Mouse (Mus musculus): Measurements from ENCODE around the gene Prr7. TPM values are rescaled to one million over a fixed set of nuclear protein-coding genes. Genes with fewer than 3 reads are reported as not detected.

The Prr7 gene
- polyA plus RNA-seq, 1 experiment, result 2.2 TPM

DNA sequence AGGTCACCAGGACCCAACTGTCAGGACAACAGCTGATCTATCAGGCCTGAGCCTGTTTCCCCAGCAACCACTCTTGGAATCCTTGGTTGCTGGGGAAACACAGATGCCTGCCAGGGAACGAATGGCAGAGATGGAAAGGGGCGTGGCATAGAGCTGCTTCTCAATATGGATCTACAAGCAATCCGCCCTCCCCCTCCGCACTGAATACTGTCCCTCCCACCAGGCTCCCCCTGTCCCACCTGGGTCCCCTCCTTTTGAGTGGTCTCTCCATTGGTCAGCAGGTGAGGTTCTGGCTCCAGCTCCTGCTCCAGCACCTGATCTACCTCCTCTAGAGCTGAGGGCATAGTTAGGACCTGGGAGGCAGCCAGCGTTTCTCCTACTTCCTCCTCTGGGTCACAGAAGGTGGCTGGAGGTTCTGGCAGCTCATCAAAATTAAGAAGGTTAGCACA, 10.6 kb downstream of the Prr7 start:
- WGBS, result 31% methylated on average over 5 of the region's 5 CpGs
- DNase-seq (ENCODE audit: low read depth, low spot score), result no peak

DNA sequence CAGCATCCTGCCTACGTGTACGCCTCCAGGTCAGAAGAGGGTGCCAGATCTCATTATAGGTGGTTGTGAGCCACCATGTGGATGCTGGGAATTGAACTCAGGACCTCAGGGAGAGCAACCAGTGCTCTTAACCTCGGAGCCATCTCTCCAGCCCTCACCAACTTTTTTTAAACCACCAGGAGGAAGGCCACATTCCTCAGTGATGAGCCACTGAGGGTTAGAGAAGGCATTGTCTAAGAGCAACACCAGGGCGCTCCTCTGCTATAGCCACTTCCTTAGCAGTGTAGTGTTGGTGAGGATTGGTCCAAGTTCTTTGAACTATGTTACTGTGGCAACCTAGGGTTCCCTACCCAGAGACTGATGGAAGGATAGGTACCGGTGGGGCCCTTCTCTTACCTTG, 11.7 kb downstream of the Prr7 start:
- no peak for DNase-seq (ENCODE audit: low read depth, low spot score)
- 82% methylated on average over 5 of the region's 5 CpGs for WGBS

GRCm38 (mm10) chr13:55476256-55476655, 12.2 kb downstream of the Prr7 start:
- 82% methylated on average over 8 of the region's 8 CpGs for WGBS
- no peak for DNase-seq (ENCODE audit: low read depth, low spot score)

- 57% methylated on average over 16 of the region's 16 CpGs for WGBS
- no peak for DNase-seq (ENCODE audit: low read depth, low spot score)
These were observed 13.4 kb downstream of the Prr7 start for GRCm38 (mm10) chr13:55477492-55477891.

DNA sequence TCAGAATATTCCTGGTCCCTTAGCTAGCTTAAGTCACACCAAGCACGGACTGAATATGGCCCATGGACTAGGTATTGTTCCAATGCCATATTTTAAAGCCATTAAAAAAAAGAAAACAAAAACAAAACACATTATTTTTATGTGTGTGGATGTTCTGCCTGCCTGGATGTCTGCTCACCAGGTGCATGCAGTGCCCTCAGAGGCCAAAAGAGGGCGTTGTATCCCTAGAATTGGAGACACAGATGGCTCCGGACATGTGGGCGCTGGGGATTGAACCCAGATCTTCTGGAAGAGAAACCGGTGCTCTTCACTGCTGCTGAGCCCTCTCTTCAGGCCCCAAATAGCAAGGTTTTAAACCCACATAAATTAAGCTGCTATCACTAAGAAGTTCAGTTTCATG, 14.0 kb downstream of the Prr7 start:
- no peak for DNase-seq (ENCODE audit: low read depth, low spot score)

DNA sequence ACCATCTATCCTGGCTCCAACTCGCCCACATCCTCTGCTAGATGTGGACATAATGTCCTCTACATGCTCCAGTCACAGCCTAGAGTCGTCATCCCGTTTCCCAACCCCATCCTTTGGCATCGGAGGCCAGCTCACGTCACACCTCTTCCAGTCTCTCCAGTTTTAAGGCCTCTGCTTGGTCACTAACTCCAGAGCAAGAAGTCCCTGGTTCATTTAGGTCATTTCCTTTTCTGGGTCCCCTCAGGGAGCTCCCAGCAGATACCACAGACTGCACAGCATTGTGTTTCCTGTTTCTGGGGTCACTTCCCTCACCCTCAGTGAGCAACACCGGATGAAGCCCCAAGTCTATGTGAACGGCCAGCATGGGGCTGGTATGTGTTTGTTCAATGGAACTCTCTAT, 14.9 kb downstream of the Prr7 start:
- 57% methylated on average over 7 of the region's 7 CpGs for WGBS
- no peak for DNase-seq (ENCODE audit: low read depth, low spot score)

More for the DNA sequence above, 14.0 kb downstream of the Prr7 start:
- 53% methylated on average over 5 of the region's 5 CpGs for WGBS

- DNase-seq (ENCODE audit: low read depth, low spot score), result no peak
These were observed 15.9 kb downstream of the Prr7 start for GRCm38 (mm10) chr13:55479929-55480328.

GRCm38 (mm10) chr13:55482542-55482941, 18.5 kb downstream of the Prr7 start:
- 73% methylated on average over 7 of the region's 7 CpGs for WGBS
- no peak for DNase-seq (ENCODE audit: low read depth, low spot score)

DNA sequence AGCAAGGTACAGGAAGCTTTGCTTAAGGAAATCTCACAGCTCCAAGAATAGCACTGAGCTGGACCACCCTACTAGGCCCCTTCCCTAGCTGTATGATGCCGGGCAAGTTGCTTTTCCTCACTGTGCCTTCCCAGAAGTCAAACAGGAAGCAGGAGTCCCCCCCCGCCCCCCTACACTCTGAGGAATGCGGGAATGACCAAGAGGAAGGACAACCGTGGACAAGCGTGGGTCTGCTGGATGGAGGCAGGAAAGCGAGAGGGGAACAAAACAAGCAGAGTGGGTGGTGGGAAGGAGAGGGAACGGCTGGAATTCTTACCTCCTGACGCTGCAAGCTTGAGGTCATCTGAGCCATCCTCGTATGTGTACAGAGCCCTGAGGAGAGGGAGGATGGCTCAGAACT, 19.0 kb downstream of the Prr7 start:
- DNase-seq (ENCODE audit: low read depth, low spot score), result no peak
- 49% methylated on average over 9 of the region's 9 CpGs for WGBS

DNA sequence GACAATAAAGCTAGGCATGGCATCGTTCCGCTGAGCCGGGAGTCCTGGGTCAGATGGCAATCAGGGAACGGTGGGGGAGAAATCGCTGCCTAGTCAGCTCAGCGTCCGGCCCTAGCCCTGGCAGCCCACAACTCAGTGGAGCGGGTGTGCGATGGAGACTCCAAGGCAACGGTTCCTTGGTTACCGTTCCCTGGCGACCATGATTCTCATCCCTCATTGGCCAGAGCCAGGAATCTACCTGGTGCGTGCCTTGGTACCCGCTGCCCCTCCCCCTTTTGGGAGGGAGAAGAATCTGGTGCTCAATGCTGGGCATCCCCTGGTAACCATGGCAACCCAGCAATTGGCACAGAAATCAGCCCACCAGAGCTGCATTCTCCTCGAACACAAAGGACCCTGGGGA, 19.5 kb downstream of the Prr7 start:
- no peak for DNase-seq (ENCODE audit: low read depth, low spot score)
- 60% methylated on average over 15 of the region's 15 CpGs for WGBS

GRCm38 (mm10) chr13:55484520-55485088, 20.5 kb downstream of the Prr7 start:
- no peak for DNase-seq (ENCODE audit: low read depth, low spot score)

DNA sequence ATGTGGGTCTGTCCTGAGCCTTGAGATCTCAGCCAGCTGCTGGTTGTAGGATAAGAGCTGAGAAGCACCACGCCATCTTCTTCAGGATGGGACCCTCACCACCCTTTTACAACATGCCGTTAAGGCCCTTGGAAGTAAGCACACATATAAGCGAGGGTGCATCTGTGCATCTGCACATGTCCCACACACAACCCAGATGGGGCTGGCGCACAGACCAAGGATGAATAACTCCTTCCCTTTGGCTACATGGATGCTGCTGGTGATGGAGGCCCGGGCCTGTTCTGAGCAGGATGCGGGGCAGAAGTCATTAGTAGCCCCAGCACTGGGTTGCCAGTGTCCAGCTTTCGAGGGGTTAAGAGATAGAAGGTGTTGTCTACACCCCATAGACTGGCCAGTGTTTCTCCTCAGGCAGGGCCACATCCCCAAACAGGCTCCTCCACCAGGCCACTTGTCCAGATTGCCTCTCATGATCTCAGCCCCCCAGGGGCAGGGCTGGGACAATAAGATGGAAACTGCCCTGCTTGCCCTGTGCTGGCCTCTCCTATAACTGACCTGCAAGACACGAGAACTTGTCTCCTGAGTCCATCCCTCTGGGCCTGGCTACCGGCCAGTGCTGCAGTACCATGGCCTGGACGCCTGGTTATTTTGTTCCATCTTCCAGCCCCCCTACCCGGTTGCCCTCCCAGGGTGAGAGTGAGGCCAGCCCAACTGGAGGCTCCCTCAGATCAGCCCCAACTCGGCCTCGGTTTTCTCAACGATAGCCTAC, 22.1 kb downstream of the Prr7 start:
- no peak for DNase-seq (ENCODE audit: low read depth, low spot score)
- 47% methylated on average over 14 of the region's 14 CpGs for WGBS

More at GRCm38 (mm10) chr13:55484520-55485088, 20.5 kb downstream of the Prr7 start:
- WGBS, result 45% methylated on average over 7 of the region's 7 CpGs

- WGBS, result 3% methylated on average over 29 of the region's 29 CpGs
- no peak for DNase-seq (ENCODE audit: low read depth, low spot score)
These were observed 23.0 kb downstream of the Prr7 start for GRCm38 (mm10) chr13:55486916-55487577.

- WGBS, result 2% methylated on average over 69 of the region's 83 CpGs
- no peak for DNase-seq (ENCODE audit: low read depth, low spot score)
These were observed 23.8 kb downstream of the Prr7 start, which contains the start of gene Dbn1 for GRCm38 (mm10) chr13:55487578-55488498. TSS of gene Dbn1 (minus strand) at chr13:55488111.

DNA sequence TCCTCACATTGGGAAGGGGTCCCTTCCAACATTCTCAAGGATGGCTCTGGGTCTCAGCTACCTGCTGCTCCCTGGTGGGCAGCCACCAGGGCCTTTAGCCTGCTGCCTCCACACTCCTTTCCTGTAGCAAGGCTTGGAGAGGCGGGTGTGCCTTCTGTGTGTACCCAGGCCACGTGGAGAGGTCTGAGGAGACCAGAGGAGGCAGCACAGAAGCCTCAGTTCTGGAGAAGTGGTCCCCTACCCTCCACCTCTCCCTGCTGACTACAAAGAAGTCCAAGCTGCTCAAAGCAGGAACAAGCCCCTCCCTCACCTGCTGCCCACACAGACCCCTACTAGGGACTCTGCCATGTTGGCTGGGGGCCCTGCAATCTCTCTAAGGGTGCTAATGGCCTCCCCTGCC, 30.2 kb downstream of the Prr7 start:
- no peak for DNase-seq (ENCODE audit: low read depth, low spot score)
- 43% methylated on average over 2 of the region's 2 CpGs for WGBS

DNA sequence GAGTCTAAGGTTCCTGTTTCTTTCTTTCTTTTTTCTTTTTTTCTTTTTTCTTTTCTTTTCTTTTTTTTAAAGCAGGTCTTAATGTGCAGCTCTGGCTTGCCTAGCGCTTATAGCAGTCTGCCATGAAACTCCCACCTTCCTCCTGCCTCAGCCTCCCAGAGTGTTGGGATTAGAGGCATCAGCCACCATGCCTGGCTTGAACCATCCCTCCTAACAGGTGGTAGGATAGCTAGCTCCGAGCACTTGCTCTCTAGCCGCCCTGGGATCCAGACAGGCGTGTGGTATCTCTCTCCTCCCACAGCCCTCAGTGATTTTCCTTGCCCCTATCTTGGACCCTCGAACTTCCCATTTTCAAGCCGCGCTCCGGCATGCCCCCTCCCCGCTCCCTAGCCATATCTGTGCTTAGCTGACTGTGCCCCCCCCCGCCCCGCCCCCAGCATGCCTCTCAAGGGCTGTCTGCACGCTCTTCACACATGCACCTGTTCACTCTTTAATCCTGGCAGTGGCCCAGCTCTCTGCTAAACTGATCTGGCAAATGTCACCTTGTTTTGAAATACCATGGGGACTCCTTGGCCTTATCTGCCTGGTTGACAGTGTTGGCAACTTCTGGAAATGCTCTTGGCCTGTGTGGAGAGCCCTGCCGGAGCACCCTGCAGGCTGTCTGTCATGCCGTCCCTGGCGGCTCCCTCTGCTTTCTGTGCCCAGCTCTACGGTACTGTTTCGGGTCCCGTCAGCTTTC, 31.0 kb downstream of the Prr7 start:
- no peak for DNase-seq (ENCODE audit: low read depth, low spot score)

DNA sequence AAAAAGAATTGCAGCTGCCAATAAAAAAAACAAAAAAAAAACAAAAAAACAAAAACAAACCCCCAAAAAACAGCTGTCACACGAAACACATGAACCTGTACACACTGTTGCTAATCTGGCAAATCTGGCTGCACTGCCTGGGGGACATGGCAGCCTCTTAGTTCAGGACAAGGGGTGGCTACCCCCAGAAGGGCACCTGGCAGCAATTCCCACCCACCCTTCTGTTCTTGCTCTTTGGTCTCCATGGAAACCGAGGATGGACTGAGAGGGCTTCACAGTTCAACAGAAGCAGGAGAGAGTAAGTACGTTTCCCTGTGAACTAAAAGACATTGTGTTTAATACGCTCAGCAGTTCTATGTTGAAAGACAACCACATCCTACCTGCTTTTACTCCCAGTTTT, 31.6 kb downstream of the Prr7 start:
- no peak for DNase-seq (ENCODE audit: low read depth, low spot score)
- 43% methylated on average over 4 of the region's 4 CpGs for WGBS

More for the DNA sequence above, 31.0 kb downstream of the Prr7 start:
- WGBS, result 10% methylated on average over 18 of the region's 18 CpGs

DNA sequence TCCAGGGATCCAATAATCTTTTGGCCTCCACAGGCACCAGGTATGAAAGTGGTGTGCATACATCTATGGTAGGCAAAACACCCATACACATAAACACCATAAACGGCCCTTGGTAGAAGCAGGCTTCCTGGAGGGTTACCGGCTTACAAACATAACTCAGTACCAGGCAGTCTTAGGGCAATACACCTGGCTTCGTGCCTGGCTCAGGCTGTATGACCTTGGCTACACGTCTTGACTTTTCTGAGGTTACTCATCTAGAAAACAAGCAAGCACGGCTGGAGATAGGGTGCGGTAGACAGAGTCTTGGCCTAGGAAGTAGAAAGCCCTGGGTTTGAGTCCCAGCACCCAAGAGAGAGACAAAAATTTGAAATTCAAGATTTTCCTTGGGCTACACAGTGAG, 32.6 kb downstream of the Prr7 start:
- WGBS, result 20% methylated on average over 6 of the region's 6 CpGs
- no peak for DNase-seq (ENCODE audit: low read depth, low spot score)

DNA sequence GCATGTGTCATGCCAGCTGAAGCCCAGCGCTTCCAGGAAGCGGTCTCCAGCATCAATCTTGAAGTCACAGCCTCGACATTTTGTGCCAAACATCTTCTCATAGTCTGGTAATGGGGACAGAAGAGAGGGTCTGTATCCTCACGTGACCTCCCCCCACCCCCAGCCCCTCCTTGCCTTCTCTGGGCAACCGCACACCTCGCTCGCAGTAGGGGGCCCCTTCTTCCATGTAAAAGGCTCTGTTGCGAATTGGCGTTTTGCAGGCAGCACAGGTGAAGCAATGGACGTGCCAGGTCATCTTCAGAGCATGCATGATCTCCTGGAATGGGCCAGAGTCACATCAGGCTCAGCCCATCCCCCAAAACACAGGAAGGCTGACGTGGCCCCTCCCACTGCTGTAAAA, 34.8 kb downstream of the Prr7 start:
- no peak for DNase-seq (ENCODE audit: low read depth, low spot score)
- 63% methylated on average over 11 of the region's 11 CpGs for WGBS

All from large intestine, adult 2 months (tissue).